ENCODE assay signal across 18 mouse cellular contexts in genomic region chr12:45670874-45671553, GRCm38 (mm10).
A peak's percentile ranks its signal among the peaks of the same experiment; 100 is the strongest.
DNase-seq lines count a peak whose midpoint lies in the region; ATAC-seq and TF ChIP-seq lines count a peak whose summit lies in the region.
"Had no signal": no experiment of that assay in that cellular context is flagged by ENCODE, and none has a peak within 500 bp of the region (broad histone marks: within the 10 kb centered on the region; RNA-seq: fewer than 3 reads in every experiment).

No protein-coding gene starts in this region.

- in situ Hi-C loops in ES-E14 (cut with MboI; ENCODE audit: low sequenced_read_pairs in 2 of 2, unreplicated experiment in 2 of 2) = no loop called here

- no peaks in the 10 kb centered on the region for H3K36me3 ChIP-seq in ES-E14 (ENCODE audit: control insufficient read depth, insufficient read depth, low read length, poor library complexity, severe bottlenecking)
- no peaks in the 10 kb centered on the region for H3K36me3 ChIP-seq in hindbrain, embryonic 12.5 days
- no peaks in the 10 kb centered on the region for H3K36me3 ChIP-seq in limb, embryonic 15.5 days
- H3K36me3 ChIP-seq: heart, embryonic 13.5 days; liver, embryonic 13.5 days had no signal

- no peaks in the 10 kb centered on the region for H3K9me3 ChIP-seq in ES-E14 (ENCODE audit: control insufficient read depth, insufficient read depth, low read depth, low read length)
- no peaks in the 10 kb centered on the region for H3K9me3 ChIP-seq in hindbrain, embryonic 12.5 days (replicated peaks)
- H3K9me3 ChIP-seq in limb, embryonic 15.5 days = no peaks in the 10 kb centered on the region
- H3K9me3 ChIP-seq: heart, embryonic 13.5 days; liver, embryonic 13.5 days had no signal

- H3K4me3 ChIP-seq in ES-E14 (ENCODE audit: insufficient read depth in 1 of 2, low read depth in 1 of 2, low read length in 2 of 2, poor library complexity in 1 of 2, severe bottlenecking in 1 of 2) = no peak overlapping the region
- no peak overlapping the region for H3K4me3 ChIP-seq in hindbrain, embryonic 12.5 days
- no peak overlapping the region for H3K4me3 ChIP-seq in limb, embryonic 15.5 days
- H3K4me3 ChIP-seq: erythroblast, embryonic 14.5 days; heart, embryonic 13.5 days; liver, embryonic 13.5 days had no signal

- WGBS in hindbrain, embryonic 12.5 days = 72% methylated on average over 13 of the region's 13 CpGs
- WGBS in limb, embryonic 15.5 days = 57% methylated on average over 13 of the region's 13 CpGs

- H3K27ac ChIP-seq in ES-E14 (ENCODE audit: insufficient read depth, low read depth, low read length, poor library complexity, severe bottlenecking) = peak overlapping the region; percentile 24; the same call in 1 of the 2 replicates
- peak overlapping the region; percentile 71 for H3K27ac ChIP-seq in hindbrain, embryonic 12.5 days
- peak overlapping the region; percentile 54; the same call in 1 of the 2 replicates for H3K27ac ChIP-seq in limb, embryonic 15.5 days
- H3K27ac ChIP-seq: heart, embryonic 13.5 days; liver, embryonic 13.5 days had no signal

- no peak overlapping the region for H3K4me2 ChIP-seq in hindbrain, embryonic 12.5 days (replicated peaks)
- no peak overlapping the region for H3K4me2 ChIP-seq in limb, embryonic 15.5 days
- H3K4me2 ChIP-seq: heart, embryonic 13.5 days; liver, embryonic 13.5 days had no signal

- H3K9ac ChIP-seq in ES-E14 (ENCODE audit: insufficient read depth, low read depth, low read length, poor library complexity, severe bottlenecking) = no peak overlapping the region
- no peak overlapping the region for H3K9ac ChIP-seq in hindbrain, embryonic 12.5 days
- no peak overlapping the region for H3K9ac ChIP-seq in limb, embryonic 15.5 days
- H3K9ac ChIP-seq: heart, embryonic 13.5 days; liver, embryonic 13.5 days had no signal

- H3K4me1 ChIP-seq in ES-E14 (ENCODE audit: control insufficient read depth in 2 of 2, insufficient read depth in 2 of 2, low read length in 2 of 2, poor library complexity in 1 of 2) = no peaks in the 10 kb centered on the region
- peaks cover 13% of the 10 kb centered on the region; the same call in 1 of the 2 replicates for H3K4me1 ChIP-seq in hindbrain, embryonic 12.5 days
- peaks cover 22% of the 10 kb centered on the region for H3K4me1 ChIP-seq in limb, embryonic 15.5 days
- H3K4me1 ChIP-seq: heart, embryonic 13.5 days; liver, embryonic 13.5 days had no signal

- intact Hi-C loops in left cerebral cortex, postnatal 25 days (cut with DNase I) = no loop called here

- H3K27me3 ChIP-seq in hindbrain, embryonic 12.5 days = no peaks in the 10 kb centered on the region
- H3K27me3 ChIP-seq in limb, embryonic 15.5 days = no peaks in the 10 kb centered on the region
- H3K27me3 ChIP-seq: heart, embryonic 13.5 days; liver, embryonic 13.5 days had no signal

- ATAC-seq in hindbrain, embryonic 12.5 days (ENCODE audit: low FRiP score) = peak; percentile 64
- ATAC-seq in limb, embryonic 15.5 days (ENCODE audit: insufficient number of reproducible peaks, low FRiP score, low TSS enrichment, low read depth) = no peak
- ATAC-seq in activated CD4-positive, CD25-positive, alpha-beta regulatory T cell, adult 4 months = no peak
- ATAC-seq: inflammation-experienced regulatory T-cells, adult 6 months had no signal

- DNase-seq in ES-E14 (ENCODE audit: low read depth, low spot score) = no peak
- peak; percentile 21 for DNase-seq in brain, adult 2 months (ENCODE audit: low read depth, low spot score)
- DNase-seq in left cerebral cortex, postnatal 25 days (ENCODE audit: low spot score in 2 of 2) = no peak
- no peak for DNase-seq in gastrocnemius, adult 18-20 months (ENCODE audit: low spot score)
- no peak for DNase-seq in lung, postnatal 14 days
- DNase-seq: adrenal gland, postnatal 25 days; embryo, embryonic 11 days; gastrocnemius, postnatal 10 days; kidney, postnatal 36 days; liver, embryonic 13.5 days; lung, postnatal 10 days; spleen, adult 18-20 months had no signal

TF ChIP-seq in ES-E14, 5 proteins besides CTCF, POLR2A, EP300 and RAD21:
- TF ChIP-seq CHD2 (IDR thresholded peaks at IDR 0.05; ENCODE audit: low read depth, low read length) (no peak), ZC3H11A (IDR thresholded peaks at IDR 0.05; ENCODE audit: borderline replicate concordance, low read depth, low read length) (no peak), MAFK (IDR thresholded peaks at IDR 0.05; ENCODE audit: insufficient read depth, low read depth, low read length) (no peak), ZNF384 (IDR thresholded peaks at IDR 0.05; ENCODE audit: low read depth, low read length) (no peak), HCFC1 (IDR thresholded peaks at IDR 0.05; ENCODE audit: borderline replicate concordance, insufficient read depth, low read length) (no peak)
